12 mouse cellular contexts compared by ENCODE assay signal in genomic region chr3:27448367-27448766, GRCm38 (mm10).
A peak's percentile ranks its signal among the peaks of the same experiment; 100 is the strongest.
DNase-seq lines count a peak whose midpoint lies in the region; ATAC-seq and TF ChIP-seq lines count a peak whose summit lies in the region.
"Had no signal": no experiment of that assay in that cellular context is flagged by ENCODE, and none has a peak within 500 bp of the region (broad histone marks: within the 10 kb centered on the region; RNA-seq: fewer than 3 reads in every experiment).

No protein-coding gene starts in this region.

- no peaks in the 10 kb centered on the region for H3K27me3 ChIP-seq in kidney, embryonic 16.5 days (ENCODE audit: insufficient read depth, low read length)
- H3K27me3 ChIP-seq in kidney, embryonic 15.5 days = no peaks in the 10 kb centered on the region
- H3K27me3 ChIP-seq in thymus, adult 2 months (ENCODE audit: control insufficient read depth, insufficient read depth, low read length) = no peaks in the 10 kb centered on the region
- H3K27me3 ChIP-seq: heart, embryonic 13.5 days; limb, embryonic 13.5 days had no signal

- no peak overlapping the region for H3K9ac ChIP-seq in kidney, embryonic 16.5 days (replicated peaks; ENCODE audit: low read length)
- H3K9ac ChIP-seq in kidney, embryonic 15.5 days = no peak overlapping the region
- H3K9ac ChIP-seq: heart, embryonic 13.5 days; limb, embryonic 13.5 days had no signal

- WGBS in kidney, embryonic 16.5 days = 92% methylated on average over 9 of the region's 9 CpGs
- WGBS in kidney, embryonic 15.5 days = 86% methylated on average over 9 of the region's 9 CpGs
- 92% methylated on average over 9 of the region's 9 CpGs for WGBS in thymus, adult 2 months

- TF ChIP-seq CTCF in thymus, adult 2 months (IDR thresholded peaks at IDR 0.05; ENCODE audit: borderline replicate concordance, control insufficient read depth, extremely low read depth, insufficient read depth, low read length, poor library complexity) = 0 out of 2 replicates have a peak, but pooled peaks have one; percentile 18

- 0 out of 2 replicates have a peak, but pooled peaks have one; percentile 40 for ATAC-seq in kidney, embryonic 16.5 days (ENCODE audit: low FRiP score, low TSS enrichment)
- ATAC-seq in kidney, embryonic 15.5 days (replicated peaks; ENCODE audit: low FRiP score) = no peak
- ATAC-seq: midbrain, embryonic 16.5 days had no signal

- H3K4me3 ChIP-seq in kidney, embryonic 16.5 days (ENCODE audit: low read length) = no peak overlapping the region
- no peak overlapping the region for H3K4me3 ChIP-seq in kidney, embryonic 15.5 days (replicated peaks)
- H3K4me3 ChIP-seq in thymus, adult 2 months (ENCODE audit: control insufficient read depth, insufficient read depth, low read length) = no peak overlapping the region
- H3K4me3 ChIP-seq: heart, embryonic 13.5 days; limb, embryonic 13.5 days had no signal

- TF ChIP-seq POLR2A in thymus, adult 2 months (IDR thresholded peaks at IDR 0.05; ENCODE audit: control insufficient read depth, extremely low read depth, insufficient read depth, low read length, poor library complexity) = no peak

- H3K36me3 ChIP-seq in kidney, embryonic 16.5 days (ENCODE audit: insufficient read depth, low read length) = peaks cover 57% of the 10 kb centered on the region
- peaks cover 92% of the 10 kb centered on the region for H3K36me3 ChIP-seq in kidney, embryonic 15.5 days
- no peaks in the 10 kb centered on the region for H3K36me3 ChIP-seq in thymus, adult 2 months (ENCODE audit: control insufficient read depth, insufficient read depth, low read length)

- H3K4me1 ChIP-seq in kidney, embryonic 16.5 days (ENCODE audit: insufficient read depth, low read length) = no peaks in the 10 kb centered on the region
- no peaks in the 10 kb centered on the region for H3K4me1 ChIP-seq in kidney, embryonic 15.5 days
- H3K4me1 ChIP-seq in thymus, adult 2 months (replicated peaks; ENCODE audit: control insufficient read depth, insufficient read depth, low read length) = peaks cover 4% of the 10 kb centered on the region; the same call in 1 of the 2 replicates
- H3K4me1 ChIP-seq: heart, embryonic 13.5 days; limb, embryonic 13.5 days had no signal

- H3K4me2 ChIP-seq in kidney, embryonic 16.5 days (replicated peaks; ENCODE audit: low read depth, low read length) = no peak overlapping the region
- H3K4me2 ChIP-seq in kidney, embryonic 15.5 days = no peak overlapping the region
- H3K4me2 ChIP-seq: heart, embryonic 13.5 days; limb, embryonic 13.5 days had no signal

- DNase-seq in adrenal gland, postnatal 14 days = peak; percentile 43
- DNase-seq in adrenal gland, adult 8-10 months = no peak
- no peak for DNase-seq in thymus, adult 2 months
- no peak for DNase-seq in thymus, postnatal 10 days (ENCODE audit: low spot score in 2 of 2)
- no peak for DNase-seq in neural tube, embryonic 10.5 days (ENCODE audit: extremely low spot score, low spot score)
- no peak for DNase-seq in urinary bladder, adult 18-20 months (ENCODE audit: low spot score in 2 of 2)
- DNase-seq: cerebellum, adult 9-11 months had no signal

- no peak overlapping the region for H3K27ac ChIP-seq in kidney, embryonic 16.5 days (ENCODE audit: low read length)
- no peak overlapping the region for H3K27ac ChIP-seq in kidney, embryonic 15.5 days
- H3K27ac ChIP-seq in thymus, adult 2 months (ENCODE audit: control insufficient read depth, insufficient read depth, low read length) = no peak overlapping the region
- H3K27ac ChIP-seq: heart, embryonic 13.5 days; limb, embryonic 13.5 days had no signal

- no peaks in the 10 kb centered on the region for H3K9me3 ChIP-seq in kidney, embryonic 16.5 days (ENCODE audit: low read length)
- no peaks in the 10 kb centered on the region for H3K9me3 ChIP-seq in kidney, embryonic 15.5 days (replicated peaks)
- H3K9me3 ChIP-seq: heart, embryonic 13.5 days; limb, embryonic 13.5 days had no signal
